Mouse (Mus musculus) MEL (cell line): Measurements from ENCODE around the gene Abhd12. TPM values are rescaled to one million over a fixed set of nuclear protein-coding genes. Genes with fewer than 3 reads are reported as not detected.
"Not testable (repeated sequence)": the region's sequence is repeated elsewhere in the genome, so short reads cannot be mapped to it uniquely, and the experiment has no call there.

Experiments used
- DNase-seq: peaks from one replicate; pipeline ENCODE4 v3.0.0; 2011; ENCODE audit warnings: low read depth, low spot score
- H3K27ac ChIP-seq: 2 replicates; pipeline ENCODE4 v1.5.1; 2012; ENCODE audit warnings: low read depth, mild to moderate bottlenecking, control low read depth, low read length, moderate library complexity; ENCODE audit not compliant: control insufficient read depth
- H3K27me3 ChIP-seq, 2 experiments: fragments of 150-350 bp in 1 of 2; sonication (generic) in 1 of 2; 2 replicates each; pipeline ENCODE4 v1.6.1; 2012; ENCODE audit warnings: low read length in 2 of 2, mild to moderate bottlenecking in 2 of 2, improper control_type of control experiment in 1 of 2, moderate library complexity in 1 of 2; ENCODE audit not compliant: insufficient read depth in 2 of 2, control insufficient read depth in 1 of 2
- H3K36me3 ChIP-seq, 2 experiments: 2 replicates each; pipeline ENCODE4 v1.6.1; 2012 to 2014; ENCODE audit warnings: low read length in 2 of 2, improper control_type of control experiment in 1 of 2, inconsistent platforms in 1 of 2, mild to moderate bottlenecking in 1 of 2; ENCODE audit not compliant: insufficient read depth in 2 of 2, control insufficient read depth in 1 of 2
- H3K4me1 ChIP-seq, 2 experiments: fragments of 150-350 bp in 1 of 2; sonication (generic) in 1 of 2; 2 replicates each; pipeline ENCODE4 v1.6.1; 2012; ENCODE audit warnings: low read length in 2 of 2, improper control_type of control experiment in 1 of 2, mild to moderate bottlenecking in 1 of 2; ENCODE audit not compliant: insufficient read depth in 2 of 2, control insufficient read depth in 1 of 2
- H3K4me3 ChIP-seq, 2 experiments: fragments of 150-350 bp in 1 of 2; sonication (generic) in 1 of 2; 2 replicates each; pipeline ENCODE4 v1.5.1; 2012; ENCODE audit warnings: low read depth in 2 of 2, low read length in 2 of 2, mild to moderate bottlenecking in 2 of 2, moderate library complexity in 2 of 2, control low read depth in 1 of 2, improper control_type of control experiment in 1 of 2; ENCODE audit not compliant: control insufficient read depth in 1 of 2, insufficient read depth in 1 of 2
- H3K79me2 ChIP-seq: 2 replicates; pipeline ENCODE4 v1.6.1; 2012; ENCODE audit warnings: mild to moderate bottlenecking, low read length, moderate library complexity; ENCODE audit not compliant: control insufficient read depth, poor library complexity, insufficient read depth
- H3K9ac ChIP-seq: 2 replicates; pipeline ENCODE4 v1.6.1; 2012; ENCODE audit warnings: low read depth, mild to moderate bottlenecking, control low read depth, low read length, moderate library complexity; ENCODE audit not compliant: control insufficient read depth, poor library complexity, severe bottlenecking
- H3K9me3 ChIP-seq: fragments of 150-350 bp; sonication (generic); replicated peaks from 2 replicates; pipeline ENCODE4 v1.6.1; 2012; ENCODE audit warnings: mild to moderate bottlenecking, low read length, improper control_type of control experiment, moderate library complexity; ENCODE audit not compliant: insufficient read depth
- BHLHE40 ChIP-seq: IDR thresholded peaks from 2 replicates; pipeline ENCODE4 v1.6.1; 2012; ENCODE audit warnings: low read depth, mild to moderate bottlenecking, inconsistent platforms, low read length, improper control_type of control experiment, borderline replicate concordance
- CHD2 ChIP-seq: IDR thresholded peaks from 2 replicates; pipeline ENCODE4 v1.6.1; 2011; ENCODE audit warnings: low read length, improper control_type of control experiment
- CTCF ChIP-seq, 3 experiments: IDR thresholded peaks in 2 of 3; conservative IDR thresholded peaks in 1 of 3; 2 replicates each; pipeline ENCODE4 v1.5.1; 2011 to 2012; ENCODE audit warnings: low read length in 3 of 3, low read depth in 2 of 3, mild to moderate bottlenecking in 2 of 3, improper control_type of control experiment in 1 of 3, inconsistent platforms in 1 of 3, mixed read lengths in 1 of 3, moderate library complexity in 1 of 3; ENCODE audit not compliant: control insufficient read depth in 1 of 3, insufficient read depth in 1 of 3, poor library complexity in 1 of 3, severe bottlenecking in 1 of 3
- E2F4 ChIP-seq: IDR thresholded peaks from 2 replicates; pipeline ENCODE4 v1.6.1; 2011; ENCODE audit warnings: low read depth, low read length, improper control_type of control experiment, borderline replicate concordance
- HCFC1 ChIP-seq: IDR thresholded peaks from 2 replicates; pipeline ENCODE4 v1.6.1; 2012; ENCODE audit warnings: low read depth, mild to moderate bottlenecking, inconsistent platforms, low read length, improper control_type of control experiment, moderate library complexity
- MAFK ChIP-seq: IDR thresholded peaks from 2 replicates; pipeline ENCODE4 v1.6.1; 2011; ENCODE audit warnings: low read depth, mild to moderate bottlenecking, low read length, improper control_type of control experiment, borderline replicate concordance
- MAX ChIP-seq: IDR thresholded peaks from 2 replicates; pipeline ENCODE4 v1.6.1; 2011; ENCODE audit warnings: low read length, improper control_type of control experiment
- NELFE ChIP-seq: IDR thresholded peaks from 2 replicates; pipeline ENCODE4 v1.6.1; 2011; ENCODE audit warnings: low read depth, low read length, improper control_type of control experiment
- POLR2A ChIP-seq, 2 experiments: IDR thresholded peaks; 2 replicates each; pipeline ENCODE4 v1.6.1; 2011 to 2012; ENCODE audit warnings: low read length in 2 of 2, mild to moderate bottlenecking in 2 of 2, control low read depth in 1 of 2, improper control_type of control experiment in 1 of 2, low read depth in 1 of 2, moderate library complexity in 1 of 2; ENCODE audit not compliant: control insufficient read depth in 1 of 2, insufficient read depth in 1 of 2, poor library complexity in 1 of 2
- POLR2AphosphoS5 ChIP-seq: IDR thresholded peaks from 2 replicates; pipeline ENCODE4 v1.6.1; 2012; ENCODE audit warnings: low read depth, borderline replicate concordance, mild to moderate bottlenecking, inconsistent platforms, low read length, moderate library complexity, mixed read lengths
- RCOR1 ChIP-seq: IDR thresholded peaks from 2 replicates; pipeline ENCODE4 v1.6.1; 2012; ENCODE audit warnings: low read depth, mild to moderate bottlenecking, inconsistent platforms, low read length, improper control_type of control experiment
- SIN3A ChIP-seq: IDR thresholded peaks from 2 replicates; pipeline ENCODE4 v1.6.1; 2012; ENCODE audit warnings: low read length, improper control_type of control experiment, inconsistent platforms
- USF2 ChIP-seq, 2 experiments: IDR thresholded peaks; 2 replicates each; pipeline ENCODE4 v1.6.1; 2011 to 2012; ENCODE audit warnings: improper control_type of control experiment in 2 of 2, low read length in 2 of 2, borderline replicate concordance in 1 of 2, inconsistent platforms in 1 of 2, low read depth in 1 of 2, mild to moderate bottlenecking in 1 of 2; ENCODE audit not compliant: insufficient read depth in 1 of 2
- ZC3H11A ChIP-seq: IDR thresholded peaks from 2 replicates; pipeline ENCODE4 v1.6.1; 2012; ENCODE audit warnings: low read depth, mild to moderate bottlenecking, inconsistent platforms, low read length, improper control_type of control experiment
- ZKSCAN1 ChIP-seq: IDR thresholded peaks from 2 replicates; pipeline ENCODE4 v1.6.1; 2012; ENCODE audit warnings: low read depth, mild to moderate bottlenecking, inconsistent platforms, low read length, improper control_type of control experiment, moderate library complexity
- polyA plus RNA-seq, 2 experiments: library from polyadenylated mRNA; stranded (reverse) in 1 of 2; unstranded in 1 of 2; fragments of >175 nt in 1 of 2; fragments of >200 nt in 1 of 2; gene quantifications; 2 replicates each; pipeline versions ENCODE4 v1.2.1 to v1.2.4; 2012; ENCODE audit warnings: low replicate concordance in 2 of 2, low read depth in 1 of 2; ENCODE audit not compliant: insufficient read length in 2 of 2, insufficient read depth in 1 of 2, missing spikeins in 1 of 2
- total RNA-seq: library from RNA; depleted of rRNA; stranded (reverse); fragments of 300-350 nt; gene quantifications from 2 replicates; pipeline ENCODE4 v1.2.3, GENCODE M21; 2012

Abhd12 gene
- total and polyA plus RNA-seq, 3 experiments, result 23.7 to 29.4 TPM; not detected in 1

- no peaks in the 10 kb centered on the region for H3K9me3 ChIP-seq
- no peak for DNase-seq
- no peaks in the 10 kb centered on the region; a peak in 2 of 4 replicates for H3K36me3 ChIP-seq
- no peaks in the 10 kb centered on the region for H3K4me1 ChIP-seq
- H3K4me3 ChIP-seq, result no peak overlapping the region
- no peaks in the 10 kb centered on the region for H3K27me3 ChIP-seq
- H3K9ac ChIP-seq, result no peak overlapping the region
- no peaks in the 10 kb centered on the region for H3K79me2 ChIP-seq
- no peak overlapping the region for H3K27ac ChIP-seq
- TF ChIP-seq POLR2A (IDR thresholded peaks at IDR 0.05; ENCODE audit: control insufficient read depth in 1 of 2, insufficient read depth in 1 of 2, low read depth in 1 of 2, low read length in 2 of 2, poor library complexity in 1 of 2), result no peak
- TF ChIP-seq CTCF (IDR thresholded peaks at IDR 0.05 in 2 of 3, conservative IDR thresholded peaks at IDR 0.05 in 1 of 3; ENCODE audit: control insufficient read depth in 1 of 3, insufficient read depth in 1 of 3, low read depth in 2 of 3, low read length in 3 of 3, poor library complexity in 1 of 3, severe bottlenecking in 1 of 3), result no peak
- TF ChIP-seq ZC3H11A, result no peak
- TF ChIP-seq MAFK, result no peak
These were observed 45.1 kb upstream of the Abhd12 start for GRCm38 (mm10) chr2:150949652-150950051.

DNA sequence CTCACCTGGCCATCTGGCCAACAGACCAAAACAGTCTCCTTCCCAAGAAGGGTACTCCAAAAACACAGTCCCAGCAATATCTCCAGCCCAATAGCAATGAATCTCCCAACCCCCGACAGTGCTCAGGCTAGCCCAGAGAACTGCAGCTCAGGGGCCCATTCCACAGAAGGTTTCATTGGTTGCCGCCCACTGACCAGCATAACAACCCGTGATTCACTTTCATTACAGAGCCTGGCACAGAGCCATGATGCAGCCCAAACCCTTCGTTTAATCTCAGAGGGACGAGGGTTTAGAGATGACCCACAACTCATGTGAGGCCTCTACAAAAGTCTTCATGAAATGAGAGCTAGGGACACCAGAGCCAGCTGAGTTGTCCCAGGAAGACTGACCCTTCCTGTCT, 44.2 kb upstream of the Abhd12 start:
- H3K79me2 ChIP-seq, result no peaks in the 10 kb centered on the region
- TF ChIP-seq BHLHE40 (no peak), E2F4 (no peak), SIN3A (no peak), RCOR1 (no peak), USF2 (IDR thresholded peaks at IDR 0.05; ENCODE audit: borderline replicate concordance in 1 of 2, insufficient read depth in 1 of 2, low read depth in 1 of 2, low read length in 2 of 2) (no peak), HCFC1 (no peak), NELFE (no peak), MAFK (no peak), POLR2AphosphoS5 (no peak), CHD2 (no peak), MAX (no peak), ZKSCAN1 (no peak)
- H3K27me3 ChIP-seq, result no peaks in the 10 kb centered on the region
- H3K9ac ChIP-seq, result no peak overlapping the region
- no peak for DNase-seq
- H3K9me3 ChIP-seq, result no peaks in the 10 kb centered on the region
- no peaks in the 10 kb centered on the region for H3K4me1 ChIP-seq
- no peak overlapping the region for H3K4me3 ChIP-seq
- no peak overlapping the region for H3K27ac ChIP-seq
- H3K36me3 ChIP-seq, result no peaks in the 10 kb centered on the region; a peak in 1 of 4 replicates

DNA sequence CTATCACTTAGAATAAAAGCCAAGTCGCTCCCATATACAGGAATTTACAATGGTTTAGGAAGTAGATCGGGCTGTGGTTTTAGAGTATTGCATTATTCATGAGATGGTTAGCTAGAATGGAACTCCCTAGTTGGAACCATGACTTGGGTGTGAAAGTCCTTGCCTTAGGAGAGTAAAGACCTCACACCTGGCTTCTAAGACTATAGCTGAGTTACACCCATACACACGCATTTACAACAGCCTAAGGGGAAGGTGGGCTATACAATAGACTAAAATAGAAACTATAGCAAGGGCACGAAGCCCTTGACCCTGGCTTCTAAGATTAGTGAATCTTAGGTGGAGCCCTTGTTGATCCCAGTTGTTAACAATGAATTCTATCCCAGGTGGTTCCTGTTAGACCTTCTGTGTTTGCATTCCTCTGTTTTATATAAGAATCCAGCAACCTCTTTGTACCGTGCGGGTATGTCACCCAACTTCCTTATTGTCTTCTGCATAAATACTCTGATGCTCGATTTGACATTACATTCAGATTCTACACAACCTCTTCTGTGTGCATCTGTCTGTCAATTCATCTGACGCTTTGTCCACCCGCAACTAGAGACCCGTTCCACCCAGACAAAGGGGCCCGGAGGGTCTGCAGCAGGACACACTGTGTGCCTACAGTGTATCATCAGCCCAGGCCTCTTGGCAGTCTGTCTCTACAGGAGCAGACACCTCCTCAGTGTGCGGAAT, 43.5 kb upstream of the Abhd12 start:
- not testable (repeated sequence) for H3K4me1 ChIP-seq, H3K9me3 ChIP-seq, H3K27ac ChIP-seq, H3K9ac ChIP-seq, H3K36me3 ChIP-seq, H3K4me3 ChIP-seq, H3K79me2 ChIP-seq, DNase-seq, H3K27me3 ChIP-seq

DNA sequence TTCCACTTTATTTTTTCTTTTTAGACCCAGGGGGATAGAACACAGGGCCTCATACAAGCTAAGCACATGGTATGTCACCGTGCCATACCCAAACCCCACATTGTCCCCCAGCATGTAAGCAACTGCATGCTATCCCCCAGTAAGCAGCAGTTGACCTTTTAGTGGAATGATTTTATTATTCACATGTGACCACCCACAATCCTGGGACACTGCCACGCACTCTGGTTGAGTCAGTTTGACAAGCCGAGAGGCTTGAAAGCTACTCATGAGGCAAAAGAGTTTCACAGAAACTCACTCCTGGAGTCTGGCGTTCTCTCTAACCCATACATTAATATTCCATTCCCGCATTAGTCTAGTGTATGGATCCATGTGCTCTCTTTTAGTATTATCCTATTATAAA, 42.8 kb upstream of the Abhd12 start:
- H3K4me1 ChIP-seq, H3K27me3 ChIP-seq, H3K27ac ChIP-seq, H3K4me3 ChIP-seq, H3K9ac ChIP-seq, H3K79me2 ChIP-seq, H3K36me3 ChIP-seq, H3K9me3 ChIP-seq, DNase-seq: not testable (repeated sequence)
